Comparison of ENCODE assay signal across 9 mouse cellular contexts in the genomic region with DNA sequence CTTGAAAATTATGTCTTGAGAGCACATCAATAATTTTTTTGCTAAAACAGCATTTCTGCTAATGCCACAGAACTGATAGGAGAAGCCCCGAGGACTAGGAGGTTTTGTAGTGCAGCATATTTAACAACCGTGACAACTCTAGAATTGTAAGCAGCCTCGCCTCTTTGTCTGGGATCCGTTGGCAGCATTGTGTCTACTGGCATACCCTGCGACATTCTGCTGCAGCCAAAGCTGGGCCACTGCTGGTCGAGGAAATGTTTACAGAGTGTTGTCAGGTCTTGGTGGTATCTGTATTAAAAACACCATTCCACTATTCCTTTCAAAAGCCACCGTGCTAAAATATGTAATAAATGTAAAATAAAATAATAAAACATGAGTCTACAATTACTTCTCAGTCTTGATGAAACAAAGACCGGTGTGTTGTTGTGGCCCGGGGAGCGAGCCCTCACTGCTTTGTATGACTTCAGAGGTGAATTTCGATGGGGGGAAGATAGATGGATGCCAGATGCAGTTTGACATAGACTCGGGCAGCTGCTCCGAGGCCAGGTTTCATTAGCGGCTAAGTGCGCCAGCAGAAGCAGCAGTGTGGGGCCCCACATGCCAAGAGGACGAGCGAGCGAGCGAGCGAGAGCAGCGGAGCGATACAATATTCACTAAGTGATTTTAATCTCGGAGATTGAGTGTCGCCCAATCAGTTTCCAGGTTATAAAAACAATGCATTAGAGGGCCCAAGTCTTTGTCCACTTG.
DNase-seq lines count a peak whose midpoint lies in the region; ATAC-seq lines count a peak whose summit lies in the region.
"Had no signal": no experiment of that assay in that cellular context is flagged by ENCODE, and none has a peak within 500 bp of the region (broad histone marks: within the 10 kb centered on the region; RNA-seq: fewer than 3 reads in every experiment).

No protein-coding gene starts in this region.

- H3K4me1 ChIP-seq in hindbrain, embryonic 11.5 days (replicated peaks; ENCODE audit: control insufficient read depth, insufficient read depth, low read length): no peaks in the 10 kb centered on the region
- peaks cover 10% of the 10 kb centered on the region; the same call in 1 of the 2 replicates for H3K4me1 ChIP-seq in limb, embryonic 15.5 days
- H3K4me1 ChIP-seq in stomach, embryonic 15.5 days: 0 out of 2 replicates have a peak, but pooled peaks cover 2% of the 10 kb centered on the region

- H3K36me3 ChIP-seq in hindbrain, embryonic 11.5 days (ENCODE audit: control insufficient read depth, insufficient read depth, low read length): no peaks in the 10 kb centered on the region
- H3K36me3 ChIP-seq in limb, embryonic 15.5 days: no peaks in the 10 kb centered on the region
- H3K36me3 ChIP-seq in stomach, embryonic 15.5 days: no peaks in the 10 kb centered on the region

- no peak overlapping the region for H3K4me3 ChIP-seq in hindbrain, embryonic 11.5 days (ENCODE audit: low read depth, low read length)
- H3K4me3 ChIP-seq in limb, embryonic 15.5 days: no peak overlapping the region
- no peak overlapping the region; the same call in 1 of the 2 replicates for H3K4me3 ChIP-seq in stomach, embryonic 15.5 days (replicated peaks)
- H3K4me3 ChIP-seq: erythroblast, embryonic 14.5 days had no signal

- WGBS in hindbrain, embryonic 11.5 days: 36% methylated on average over 24 of the region's 24 CpGs
- 26% methylated on average over 24 of the region's 24 CpGs for WGBS in limb, embryonic 15.5 days
- WGBS in stomach, embryonic 15.5 days: 35% methylated on average over 24 of the region's 24 CpGs

- H3K9ac ChIP-seq in hindbrain, embryonic 11.5 days (ENCODE audit: low read depth, low read length): peak overlapping the region; percentile 40; the same call in 1 of the 2 replicates
- H3K9ac ChIP-seq in limb, embryonic 15.5 days: no peak overlapping the region
- H3K9ac ChIP-seq in stomach, embryonic 15.5 days: no peak overlapping the region

- DNase-seq in heart, adult 18-20 months: peak; percentile 19 to 41
- no peak for DNase-seq in heart, adult 8-10 months (ENCODE audit: low spot score)
- DNase-seq in embryo, embryonic 9.5 days (ENCODE audit: extremely low spot score): peak; percentile 58
- DNase-seq in hindbrain, embryonic 11.5 days (ENCODE audit: low spot score): peak; percentile 74
- no peak for DNase-seq in adrenal gland, postnatal 10 days
- DNase-seq in spleen, postnatal 10 days (ENCODE audit: low spot score in 2 of 2): no peak

- H3K27me3 ChIP-seq in hindbrain, embryonic 11.5 days (ENCODE audit: control insufficient read depth, insufficient read depth, low read length): no peaks in the 10 kb centered on the region
- no peaks in the 10 kb centered on the region for H3K27me3 ChIP-seq in limb, embryonic 15.5 days
- H3K27me3 ChIP-seq in stomach, embryonic 15.5 days (replicated peaks): no peaks in the 10 kb centered on the region

- peak overlapping the region; percentile 88 for H3K27ac ChIP-seq in hindbrain, embryonic 11.5 days (ENCODE audit: low read depth, low read length)
- H3K27ac ChIP-seq in limb, embryonic 15.5 days: no peak overlapping the region; the same call in none of the 2 replicates
- no peak overlapping the region for H3K27ac ChIP-seq in stomach, embryonic 15.5 days

- H3K4me2 ChIP-seq in hindbrain, embryonic 11.5 days (replicated peaks; ENCODE audit: low read depth, low read length): peak overlapping the region; percentile 19; the same call in 1 of the 2 replicates
- H3K4me2 ChIP-seq in limb, embryonic 15.5 days: peak overlapping the region; percentile 27
- peak overlapping the region; percentile 45 for H3K4me2 ChIP-seq in stomach, embryonic 15.5 days

- H3K9me3 ChIP-seq in hindbrain, embryonic 11.5 days (ENCODE audit: control insufficient read depth, low read length): no peaks in the 10 kb centered on the region
- H3K9me3 ChIP-seq in limb, embryonic 15.5 days: no peaks in the 10 kb centered on the region
- H3K9me3 ChIP-seq in stomach, embryonic 15.5 days: no peaks in the 10 kb centered on the region

- ATAC-seq in hindbrain, embryonic 11.5 days (ENCODE audit: low FRiP score): peak; percentile 85
- peak; percentile 63; the same call in 1 of the 2 replicates for ATAC-seq in limb, embryonic 15.5 days (ENCODE audit: insufficient number of reproducible peaks, low FRiP score, low TSS enrichment, low read depth)
- peak; percentile 22; the same call in 1 of the 2 replicates for ATAC-seq in stomach, embryonic 15.5 days (ENCODE audit: insufficient read depth, low FRiP score, low read depth)

Comparison
In these comparisons a context has a peak if more than half of its experiments do, and no peak if none do; other contexts are left out.
1. DNase-seq: peak in heart, adult 18-20 months (2 of 2), embryo, embryonic 9.5 days (single experiment) and hindbrain, embryonic 11.5 days (single experiment); none in heart, adult 8-10 months (single experiment), adrenal gland, postnatal 10 days (single experiment) and spleen, postnatal 10 days (0 of 2).
2. ATAC-seq: peak in every context shown above with its lines; median percentile 85 in hindbrain, embryonic 11.5 days; 63 in limb, embryonic 15.5 days; 22 in stomach, embryonic 15.5 days.
3. Peak in every context shown above with its lines, with median percentiles within 50 percentile points of each other: H3K4me2 ChIP-seq.